Mouse (Mus musculus) c-Kit-positive CD71-positive TER-119-negative erythroid progenitor cells, embryonic 14.5 days (primary cell): ENCODE measurements at regions not wholly inside any gene's neighbourhood (a gene's known extent, or its start where the extent isn't known, plus 50 kb on each side); places are given as distances from the start of the nearest gene placed in this dataset.

Experiments
- DNase-seq: peaks from one replicate; pipeline ENCODE4 v3.0.0-alpha.2; 2013; ENCODE audit warnings: low read depth

DNA sequence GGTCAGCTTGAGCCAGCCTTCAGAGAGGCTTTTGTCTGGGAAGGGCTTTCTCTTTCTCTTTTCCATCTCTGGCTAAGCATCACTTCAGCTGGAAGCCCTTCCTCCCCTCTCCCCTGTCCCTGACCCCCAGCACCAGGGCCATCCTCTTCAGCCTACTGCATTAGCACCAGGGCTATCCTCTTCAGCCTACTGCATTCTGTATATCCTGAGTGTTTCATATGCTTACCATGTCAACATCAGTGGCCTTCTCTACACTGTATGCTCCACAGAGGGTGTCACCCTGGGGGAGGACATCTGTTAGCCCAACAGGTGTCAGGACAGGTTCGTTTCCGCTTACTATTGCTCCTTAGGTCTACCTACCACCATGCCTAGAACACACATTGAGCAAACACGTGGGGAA lies 282.5 kb downstream of the Rps24 start:
- no peak for DNase-seq

DNA sequence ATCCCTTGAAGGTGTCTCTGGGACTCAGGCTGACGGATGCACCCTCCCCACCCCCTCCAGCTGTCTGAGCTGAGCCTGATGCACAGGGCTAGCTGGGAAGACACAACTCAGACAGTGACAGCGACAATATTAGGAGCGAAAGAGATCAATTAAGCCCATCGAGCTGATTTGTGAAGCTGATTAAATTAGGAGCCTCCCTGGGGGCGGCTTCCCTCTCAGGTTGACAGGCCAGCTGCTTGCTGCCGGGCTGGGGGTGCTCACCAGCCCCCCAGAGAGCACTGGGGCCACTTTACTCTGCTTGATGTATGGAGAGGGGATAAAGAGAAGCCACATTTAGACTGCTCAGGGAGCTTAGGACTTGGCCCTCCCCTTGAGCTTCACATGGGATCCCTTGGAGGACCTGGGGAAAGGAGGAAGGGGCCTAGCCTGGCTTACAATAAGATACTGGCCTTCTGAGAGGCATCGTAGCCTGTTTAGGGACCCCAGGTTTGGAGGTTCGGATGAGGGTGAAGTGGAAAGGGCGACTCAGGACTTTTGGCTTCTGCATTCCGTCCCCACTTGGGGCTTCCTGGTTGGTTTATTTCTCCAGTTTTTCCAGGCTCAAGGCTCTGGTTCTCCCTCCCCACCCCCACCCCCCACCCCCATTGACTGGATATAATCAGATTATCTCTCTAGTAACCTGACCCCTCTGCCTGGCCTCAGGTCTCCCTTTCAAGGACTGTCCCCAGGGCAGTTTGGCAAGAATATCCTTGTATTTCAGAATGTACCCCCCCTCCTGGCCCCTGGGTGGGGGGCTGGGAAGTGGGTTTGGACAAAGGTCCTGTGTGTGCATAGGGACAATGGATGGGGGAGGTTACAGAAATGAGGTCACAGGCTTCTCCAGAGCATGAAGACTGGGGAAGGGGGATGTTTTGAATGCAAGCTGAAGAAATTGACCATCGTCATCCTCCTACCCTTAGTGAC lies 283.4 kb downstream of the Rps24 start:
- no peak for DNase-seq

DNA sequence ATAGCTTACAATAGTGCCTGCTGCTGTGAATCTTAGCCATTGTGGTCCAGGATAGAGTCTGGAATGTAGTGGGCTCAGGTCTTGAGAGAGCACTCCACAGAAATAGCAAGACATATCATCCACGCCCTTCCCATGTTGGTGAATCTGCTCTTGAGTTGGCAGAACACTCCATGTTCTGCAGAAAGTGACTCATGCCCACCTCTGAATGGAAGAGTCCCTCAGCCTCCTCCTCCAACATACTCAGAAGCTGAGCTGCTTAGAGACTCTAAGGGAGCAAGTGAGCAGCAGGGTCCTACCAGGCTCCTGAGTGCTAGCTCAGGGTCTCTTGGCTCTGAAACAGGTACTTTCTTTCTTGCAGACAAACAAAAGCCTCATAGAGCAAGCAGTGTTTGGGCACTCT lies 284.7 kb downstream of the Rps24 start:
- DNase-seq = no peak

DNA sequence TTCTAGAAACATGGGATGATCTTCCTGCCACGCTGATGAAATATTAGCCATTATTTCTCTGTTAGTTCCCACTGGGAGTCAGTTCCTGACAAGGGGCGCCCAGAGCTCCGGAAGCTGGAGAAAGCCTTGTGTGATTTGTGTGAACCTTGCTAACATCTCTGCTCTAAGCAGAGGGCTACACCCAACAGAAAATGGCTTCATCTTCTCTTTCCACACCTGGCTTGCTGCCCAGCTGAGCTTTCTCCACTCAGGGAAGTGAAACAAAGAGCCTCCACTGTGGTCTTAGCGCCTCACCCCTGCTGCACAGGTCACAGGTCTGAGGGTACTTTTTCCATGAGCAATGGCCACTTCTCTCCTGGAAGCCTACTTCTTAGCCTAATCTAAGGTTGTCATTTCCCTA lies 285.2 kb downstream of the Rps24 start:
- no peak for DNase-seq

DNA sequence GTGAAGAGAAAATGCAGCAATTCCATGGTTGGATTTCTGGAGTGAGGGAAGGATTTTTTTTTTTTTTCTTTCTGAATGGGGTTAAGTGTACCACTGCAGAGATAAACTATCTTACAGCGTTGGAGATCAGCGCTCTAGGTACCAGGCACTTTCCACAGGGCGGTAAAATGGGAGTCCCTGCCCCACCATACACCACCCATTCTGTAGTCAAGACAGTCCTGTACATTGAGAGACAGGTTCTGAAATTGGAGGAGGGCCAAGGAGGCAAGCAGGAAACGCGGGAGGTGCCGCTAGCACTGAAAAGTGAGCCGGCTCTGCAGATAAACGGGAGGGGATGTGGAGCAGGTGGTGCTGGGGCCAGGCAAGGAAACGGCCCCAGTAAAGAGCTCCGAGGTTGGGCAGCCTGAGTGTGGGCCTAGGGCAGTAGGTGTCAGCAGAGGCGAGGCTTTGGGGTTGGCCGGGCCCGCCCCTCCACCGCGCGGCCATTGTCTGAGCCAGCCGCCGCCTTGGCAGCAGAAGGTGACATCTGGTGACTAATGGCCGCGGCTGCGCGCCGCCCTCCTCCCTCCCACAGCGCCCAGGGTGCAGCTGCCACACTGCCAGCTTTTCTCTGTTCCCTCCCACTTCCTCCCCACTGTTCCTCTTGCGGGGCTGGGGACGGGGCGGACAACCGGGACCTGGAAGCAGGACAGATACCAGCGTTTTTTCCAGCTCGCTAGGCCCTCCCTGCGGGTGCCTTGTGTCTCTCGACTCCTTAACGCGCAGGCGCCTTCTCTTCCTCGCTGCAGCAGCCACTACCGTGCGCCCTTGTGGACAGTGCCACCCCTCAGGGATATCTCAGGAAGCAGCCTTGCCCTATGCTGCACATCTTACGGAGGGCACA lies 292.1 kb downstream of the Rps24 start:
- peak; percentile 32 for DNase-seq

DNA sequence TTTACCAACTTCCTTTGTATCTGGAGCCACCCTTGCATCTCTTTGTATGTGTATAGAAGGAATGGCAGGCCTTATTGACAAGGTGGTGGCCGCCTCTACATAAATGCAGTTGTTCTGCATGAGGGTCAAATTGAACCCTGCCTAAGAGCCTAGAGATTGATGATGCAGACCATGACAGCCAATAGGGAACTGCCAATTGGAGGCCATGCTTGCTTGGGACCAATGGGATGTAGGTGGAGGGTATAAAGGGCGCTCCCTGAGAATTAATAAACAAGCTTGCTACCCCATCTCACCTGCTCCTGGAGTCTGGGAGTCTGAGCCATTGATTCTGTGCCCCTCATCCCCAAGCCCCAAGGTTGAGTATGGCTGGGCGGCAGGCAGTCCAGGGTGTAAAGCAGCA lies 294.7 kb downstream of the Rps24 start:
- DNase-seq = no peak

DNA sequence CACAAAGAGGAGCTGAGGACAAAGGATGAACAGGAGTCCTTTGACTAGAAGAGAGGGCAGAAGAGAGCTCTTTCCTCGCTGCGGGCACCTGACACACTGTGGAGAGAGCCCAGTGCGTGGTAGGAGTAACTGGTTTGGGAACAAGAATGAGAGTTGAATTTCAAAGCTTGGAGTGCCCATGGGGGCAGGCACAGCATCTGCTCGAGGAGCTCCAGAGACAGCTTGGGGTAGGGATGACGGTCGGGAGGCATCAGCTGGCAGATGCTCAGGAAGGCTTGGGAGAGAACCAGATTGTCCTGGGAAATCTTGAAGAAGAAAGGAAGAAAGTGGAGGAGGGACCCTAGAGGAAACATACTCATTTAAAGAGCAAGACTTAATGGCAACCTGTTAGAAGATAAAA lies 297.0 kb downstream of the Rps24 start:
- no peak for DNase-seq

DNA sequence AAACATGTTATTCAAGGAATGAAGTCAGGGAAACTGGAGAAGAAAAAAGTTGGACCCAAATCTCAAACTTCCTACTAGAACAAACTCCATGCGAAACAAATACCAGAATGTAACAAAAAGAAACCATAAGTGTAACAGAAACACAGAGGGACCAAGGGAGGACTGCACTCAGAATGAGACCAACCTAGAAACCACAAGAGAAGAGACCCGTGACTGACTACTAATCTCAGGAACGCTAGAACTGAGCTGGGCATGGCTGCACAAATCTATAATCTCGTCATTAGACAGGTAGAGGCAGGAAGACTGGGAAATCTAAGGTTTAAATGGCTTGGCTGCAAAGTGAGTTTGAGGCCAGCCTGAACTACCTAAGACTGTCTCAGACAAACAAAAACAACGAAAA lies 298.5 kb downstream of the Rps24 start:
- DNase-seq = no peak

DNA sequence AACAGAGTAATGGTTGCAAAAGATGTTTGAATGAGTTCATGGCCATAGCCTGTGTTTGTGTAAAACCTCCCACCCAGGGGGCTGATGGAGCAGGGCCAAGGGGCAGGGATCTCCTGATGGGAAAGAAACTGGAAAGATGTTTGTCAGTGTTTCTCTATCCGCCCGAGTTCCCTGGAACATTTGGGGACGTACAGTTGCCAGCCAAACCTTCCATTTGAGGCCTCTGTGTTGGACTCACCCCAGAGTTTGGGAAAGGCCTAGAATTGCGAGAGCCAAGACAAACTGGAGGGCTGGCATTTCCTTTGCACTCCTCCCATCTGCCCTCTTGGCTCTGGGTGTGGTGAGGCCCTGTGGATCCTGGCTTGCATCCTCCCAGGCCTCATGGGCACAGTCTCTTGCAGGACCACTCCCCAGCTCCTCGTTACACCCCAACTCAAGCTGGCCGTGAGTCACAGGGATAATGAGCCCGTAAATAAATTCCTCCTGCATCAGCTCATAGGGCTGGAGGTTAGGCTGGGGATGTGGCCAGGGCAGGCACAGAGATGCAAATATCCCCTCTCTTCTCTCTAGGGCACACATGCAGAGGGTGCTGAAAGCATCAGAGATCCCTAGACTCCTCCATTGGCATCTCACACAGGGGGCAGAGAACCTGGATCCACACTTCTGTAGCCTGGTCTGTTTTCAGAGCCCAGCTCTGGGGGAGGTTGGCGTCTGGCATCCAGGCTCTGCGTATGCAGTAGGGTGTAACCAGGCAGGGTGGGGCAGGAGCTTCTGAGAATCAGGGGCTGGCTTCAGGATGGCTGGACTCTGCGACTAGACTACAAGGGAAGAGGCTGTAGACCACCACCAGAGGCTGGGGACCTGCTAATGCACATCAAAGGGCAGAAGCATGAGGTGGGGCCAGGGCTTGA lies 306.7 kb downstream of the Rps24 start:
- no peak for DNase-seq

DNA sequence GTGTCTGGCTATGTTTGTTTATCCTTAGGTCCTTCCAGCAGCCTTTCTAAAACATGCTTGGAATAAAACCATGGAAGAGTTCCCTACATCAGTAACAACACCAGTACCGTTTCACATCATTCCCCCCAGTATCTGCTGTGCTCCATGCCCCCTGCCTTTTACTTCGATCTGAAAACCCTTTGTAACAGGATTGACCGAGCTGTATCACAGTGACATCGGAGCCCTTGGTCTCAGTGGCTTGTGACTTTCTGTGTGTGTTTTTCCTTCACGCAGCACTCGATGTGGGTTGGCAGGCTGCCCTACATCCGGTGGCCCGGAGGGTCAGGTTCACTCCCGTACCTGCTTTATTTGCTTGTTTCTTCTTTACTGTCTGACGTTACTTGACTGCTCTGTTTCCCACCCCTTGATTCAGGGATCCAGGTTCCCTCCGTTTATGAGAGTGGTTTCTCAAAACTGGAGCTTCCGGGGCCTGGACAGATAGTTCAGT lies 307.5 kb downstream of the Rps24 start:
- no peak for DNase-seq

DNA sequence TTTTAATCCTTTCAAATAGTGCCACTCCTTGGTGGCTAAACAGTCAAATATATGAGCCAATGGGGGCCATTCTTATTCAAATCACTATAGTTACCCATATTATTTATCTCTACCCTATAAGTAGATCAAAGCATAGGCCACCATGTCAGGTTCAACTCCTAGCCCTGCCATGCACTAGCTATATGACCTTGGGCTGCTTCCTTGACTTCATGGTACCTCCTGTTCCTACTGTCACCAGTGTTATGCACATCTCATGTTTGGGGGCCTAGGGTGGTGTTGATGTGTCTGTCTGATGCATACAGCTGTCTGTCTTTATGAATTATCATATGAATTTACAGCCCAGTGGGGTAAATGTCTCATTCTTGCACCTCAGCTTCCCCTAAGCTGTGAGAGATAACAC lies 310.6 kb downstream of the Rps24 start:
- no peak for DNase-seq

DNA sequence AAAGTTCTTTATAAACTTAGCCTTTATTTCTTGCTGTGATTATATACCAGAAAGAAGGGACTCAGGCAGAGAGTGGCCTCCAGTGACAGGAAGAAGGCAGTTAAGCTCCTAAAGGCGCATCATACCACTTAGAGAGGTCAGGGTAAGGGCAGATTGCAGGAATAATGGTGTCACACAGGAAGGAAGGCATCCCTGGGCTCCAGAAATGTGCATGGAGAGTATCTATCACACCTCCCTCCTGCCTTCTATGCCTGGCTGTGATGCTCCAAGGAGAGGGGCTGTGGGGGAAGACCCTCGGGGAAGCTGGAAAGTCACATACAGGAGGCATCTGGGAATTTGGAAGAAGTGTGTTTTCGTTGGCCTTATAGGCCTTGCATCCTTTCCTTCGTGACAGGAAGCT lies 311.1 kb downstream of the Rps24 start:
- DNase-seq = no peak

DNA sequence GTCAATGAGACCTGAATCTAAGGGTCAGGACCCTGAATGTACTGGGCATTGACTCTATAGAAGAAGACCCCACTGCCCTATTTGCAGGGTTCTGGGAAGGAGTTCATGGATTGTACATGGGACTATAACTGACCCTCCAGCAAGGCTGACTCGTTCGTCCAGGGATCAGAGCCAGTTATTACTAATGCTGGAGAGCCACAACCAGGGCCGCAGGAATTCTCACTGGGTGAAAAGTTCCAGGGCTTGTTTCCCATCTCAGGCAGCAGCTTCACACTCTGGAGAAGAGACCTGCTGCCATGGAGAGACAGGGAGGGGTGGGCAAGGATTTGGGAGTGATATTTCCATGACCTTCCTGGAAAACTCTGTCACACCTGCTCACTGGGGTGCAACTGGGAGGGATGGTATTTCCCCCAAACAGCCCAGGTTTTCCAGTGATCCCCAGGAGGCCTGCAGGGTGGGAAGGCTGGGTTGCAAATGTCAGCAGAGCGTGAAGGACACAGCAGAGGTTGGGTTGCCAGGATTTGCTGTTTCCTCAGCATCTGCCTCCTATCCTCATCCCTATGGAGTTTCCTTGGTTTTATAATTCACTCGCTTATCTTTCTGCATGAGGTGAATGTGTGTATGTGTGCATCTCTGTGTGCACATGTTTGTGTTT lies 316.2 kb downstream of the Rps24 start:
- no peak for DNase-seq

DNA sequence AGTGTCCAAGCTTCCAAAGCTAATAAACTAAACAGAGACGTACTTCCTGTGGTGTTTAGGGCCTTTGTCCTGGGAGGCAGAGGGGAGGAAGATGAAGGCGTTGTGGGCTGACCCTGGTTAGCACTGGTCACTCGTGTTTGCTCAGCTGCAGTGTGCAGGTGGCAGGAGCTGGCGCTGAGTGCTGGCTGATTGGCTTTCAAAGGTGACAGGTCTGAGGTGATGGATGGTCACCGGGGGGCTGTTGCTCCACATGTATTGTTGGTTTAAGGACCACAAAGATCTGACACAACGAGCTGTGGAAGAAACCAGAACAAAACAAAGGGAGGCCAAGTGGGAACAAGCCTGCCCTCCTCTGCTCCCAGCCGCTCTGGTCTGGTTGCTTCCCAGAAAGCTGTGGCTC lies 320.1 kb downstream of the Rps24 start:
- no peak for DNase-seq

DNA sequence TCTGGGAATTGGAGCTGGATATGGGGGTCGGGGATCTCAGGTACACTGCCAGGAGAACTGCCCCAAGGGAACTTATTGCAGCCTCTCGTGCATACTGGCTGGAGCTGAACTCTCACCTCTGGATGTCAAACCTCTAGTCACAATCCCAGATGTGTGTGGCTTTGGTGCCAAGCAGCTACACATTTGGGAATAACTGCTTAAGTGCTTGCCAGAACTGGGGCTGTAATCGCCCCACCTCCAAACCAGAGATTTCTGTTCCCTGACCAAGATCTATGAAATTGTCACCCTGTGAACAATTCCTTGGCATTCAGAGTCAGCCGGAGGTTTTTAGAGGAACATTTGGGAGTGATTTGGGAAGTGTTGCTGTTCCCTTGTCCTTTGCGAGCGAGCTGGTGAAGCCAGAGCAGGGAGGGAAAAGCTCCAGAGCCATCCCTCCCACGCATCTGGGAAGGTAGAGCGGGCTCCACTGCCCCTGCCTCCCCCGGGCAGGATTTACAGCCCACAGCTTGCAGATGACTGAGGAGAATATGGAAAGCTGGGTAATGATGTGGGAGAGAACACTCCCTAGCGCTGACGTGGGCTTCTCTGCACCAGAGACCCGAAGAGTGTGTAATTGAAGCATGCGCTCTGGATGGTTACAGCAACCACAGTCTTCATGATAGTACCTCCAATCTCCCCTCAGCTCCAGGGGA lies 336.1 kb downstream of the Rps24 start:
- DNase-seq = no peak

DNA sequence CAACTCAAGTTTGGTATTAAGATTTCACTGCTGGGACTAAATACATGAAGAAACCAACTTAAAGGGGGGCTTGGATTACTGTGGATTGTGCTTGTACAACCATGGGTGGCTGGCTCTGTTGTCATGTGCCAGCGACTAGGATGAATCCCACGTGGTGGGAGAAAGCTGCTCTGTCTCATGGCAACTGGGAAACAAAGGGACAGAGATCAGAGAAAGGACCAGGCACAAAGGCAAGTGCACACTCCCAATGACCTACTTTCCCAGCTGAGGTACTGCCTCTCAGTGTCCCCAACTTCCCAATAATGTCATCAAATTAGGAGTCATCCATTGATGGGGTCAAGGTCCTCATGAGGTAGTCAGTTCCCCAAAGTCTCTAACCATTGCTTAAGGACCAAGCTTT lies 337.4 kb downstream of the Rps24 start:
- no peak for DNase-seq

DNA sequence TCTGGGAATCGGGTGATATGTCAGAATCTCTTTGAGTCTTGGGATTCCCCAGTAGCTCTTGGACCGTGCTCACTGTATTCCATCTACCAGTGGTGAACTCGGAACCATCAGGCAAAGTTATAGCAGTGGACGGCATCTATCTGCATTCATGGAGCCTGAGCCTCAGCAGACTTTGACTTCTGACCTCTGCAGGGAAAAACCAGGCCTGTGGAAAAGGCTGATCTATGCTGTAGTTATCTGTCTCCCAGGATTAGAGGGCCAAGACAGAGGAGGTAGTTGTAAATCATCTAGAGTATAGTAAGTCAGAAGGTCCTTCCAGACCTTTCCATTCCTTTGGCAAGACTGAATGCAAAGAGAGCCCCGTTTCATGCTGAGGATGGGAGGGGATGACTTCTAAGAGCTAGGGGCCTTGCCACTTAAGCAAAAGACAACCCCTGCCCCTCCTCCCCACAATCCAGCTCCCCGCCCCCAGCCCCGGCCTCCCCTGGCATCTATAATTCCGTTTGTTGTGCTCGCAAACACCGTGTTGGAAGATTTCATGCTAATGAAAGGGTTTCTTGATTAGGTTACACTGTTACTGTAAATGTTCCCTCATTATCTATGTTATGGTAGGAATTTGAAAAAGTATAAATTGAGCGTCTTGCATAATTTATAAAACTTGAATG lies 338.9 kb downstream of the Rps24 start:
- DNase-seq = no peak

DNA sequence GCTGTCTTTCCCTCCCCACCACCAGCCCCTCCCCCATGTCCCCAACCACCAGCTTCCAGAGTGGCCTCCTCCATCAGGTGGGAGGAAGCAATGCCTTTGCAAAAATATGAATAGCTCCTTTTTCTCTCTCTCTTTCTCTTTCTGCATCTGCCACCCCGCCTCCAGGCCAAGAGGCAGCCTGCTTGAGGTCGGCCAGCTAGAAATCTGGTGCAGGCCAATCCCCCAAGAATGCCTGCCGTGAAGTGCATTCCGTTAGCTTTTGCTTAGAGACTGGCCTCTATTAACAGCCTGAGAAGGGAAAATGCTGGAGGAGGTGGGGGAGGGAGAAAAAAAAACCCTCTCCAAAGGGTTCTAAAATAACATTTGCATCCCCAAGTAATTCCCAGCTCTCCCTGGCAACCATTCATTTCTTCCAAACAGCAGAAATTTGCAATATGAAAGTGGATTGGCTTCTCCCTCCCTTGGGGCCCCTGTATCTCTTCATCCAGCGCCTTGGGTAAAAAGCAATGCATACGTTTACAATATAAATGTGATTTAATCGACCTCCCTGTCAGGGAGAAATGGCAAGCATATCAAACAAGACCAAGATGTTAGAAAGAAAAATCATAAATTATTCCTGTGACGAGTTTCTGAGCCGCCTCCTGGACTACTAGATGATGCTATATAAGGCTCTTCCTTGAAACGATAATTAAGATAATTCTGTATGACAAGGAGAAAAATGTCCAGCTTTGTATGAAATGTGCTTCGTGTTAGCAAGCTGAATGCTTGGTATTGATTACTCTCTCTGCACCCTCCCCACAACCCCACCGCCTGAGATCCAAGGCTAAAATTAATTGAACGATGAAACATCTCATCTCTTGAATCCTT lies 339.8 kb downstream of the Rps24 start:
- no peak for DNase-seq

DNA sequence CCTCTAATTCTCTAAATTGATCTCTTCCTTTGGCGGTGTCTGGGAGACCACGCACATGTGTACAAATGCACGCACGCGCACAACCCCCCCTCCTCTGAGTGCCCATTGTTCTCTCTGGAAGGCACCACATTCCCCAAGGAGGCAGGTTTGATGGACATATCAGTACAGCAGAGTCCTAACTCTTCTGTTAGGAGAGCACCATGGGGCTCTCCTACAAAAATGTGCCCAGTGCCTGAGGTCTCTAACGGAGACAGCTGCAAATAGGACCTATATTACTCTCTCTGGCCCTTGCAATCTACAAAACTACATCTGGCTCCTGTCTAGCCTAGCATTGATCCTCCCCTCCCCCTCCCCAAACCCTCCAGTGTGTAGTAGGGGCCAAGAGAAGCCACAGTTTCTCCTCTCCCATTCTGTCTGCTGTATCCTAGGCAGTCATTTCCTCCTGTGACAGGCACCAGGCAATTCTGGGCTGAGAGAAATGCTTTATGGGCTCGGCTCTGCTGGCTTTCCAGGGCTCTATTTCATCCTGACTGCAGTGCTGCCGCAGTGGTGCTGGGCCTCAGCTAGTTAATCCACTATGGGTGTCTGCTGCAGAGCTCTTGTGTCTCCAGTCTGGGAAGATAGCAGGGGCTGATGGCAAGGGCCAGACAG lies 340.6 kb downstream of the Rps24 start:
- DNase-seq = no peak
